Mouse (Mus musculus) kidney, adult 2 months (tissue): ENCODE data around the gene Kcmf1.

Experiments
- CTCF ChIP-seq: fragments of 200-500 bp; conservative IDR thresholded peaks from 2 replicates; pipeline ENCODE4 v1.5.1; 2011; ENCODE audit warnings: low read depth, mild to moderate bottlenecking, control low read depth, low read length, moderate library complexity, mixed read lengths; ENCODE audit not compliant: insufficient read depth, insufficient read length
- POLR2A ChIP-seq: fragments of 200-500 bp; IDR thresholded peaks from one replicate; pipeline ENCODE4 v1.6.1; 2011; ENCODE audit warnings: low read depth, low read length, control low read depth

- TF ChIP-seq CTCF (no peak), POLR2A (no peak)
Observed at GRCm38 (mm10) chr6:72813456-72813855, 86.3 kb downstream of the Kcmf1 start.
